ENCODE assay signal across 9 mouse cellular contexts in the genomic region with DNA sequence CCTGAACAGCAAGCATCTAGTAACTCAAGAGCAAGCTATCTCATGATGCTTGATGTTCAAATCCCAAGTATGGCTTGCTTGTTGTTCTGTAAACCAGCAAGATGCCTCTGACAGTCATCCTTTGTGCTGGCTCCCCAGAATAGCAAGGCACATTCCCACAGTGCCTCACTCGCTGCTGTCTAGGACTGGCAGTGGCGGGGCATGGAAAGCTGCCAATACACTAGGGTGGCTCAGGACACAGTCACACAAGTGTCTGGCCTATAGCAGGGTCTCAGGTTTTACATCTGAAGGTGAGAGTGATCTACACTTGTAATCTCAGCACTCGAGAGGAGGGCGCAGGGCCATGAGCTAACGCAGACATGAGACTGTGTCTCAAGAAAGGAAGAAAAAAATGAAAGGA. TPM values are rescaled to one million over a fixed set of nuclear protein-coding genes. Genes with fewer than 3 reads are reported as not detected.
A peak's percentile ranks its signal among the peaks of the same experiment; 100 is the strongest.
DNase-seq lines count a peak whose midpoint lies in the region; ATAC-seq lines count a peak whose summit lies in the region.
"Had no signal": no experiment of that assay in that cellular context is flagged by ENCODE, and none has a peak within 500 bp of the region (broad histone marks: within the 10 kb centered on the region; RNA-seq: fewer than 3 reads in every experiment).

No protein-coding gene starts in this region.

- no peak for ATAC-seq in kidney, embryonic 16.5 days (ENCODE audit: low FRiP score, low TSS enrichment)
- ATAC-seq in heart, embryonic 16.5 days (replicated peaks; ENCODE audit: extremely low read depth, insufficient read depth, low FRiP score): peak; percentile 86
- ATAC-seq in megakaryocyte, adult 5-6 weeks (ENCODE audit: poor library complexity, severe bottlenecking): no peak

- 86% methylated on average over 5 of the region's 5 CpGs for WGBS in kidney, embryonic 16.5 days
- WGBS in heart, embryonic 16.5 days: 39% methylated on average over 5 of the region's 5 CpGs

- DNase-seq in kidney, postnatal 14 days: peak; percentile 21
- peak; percentile 66 to 68 for DNase-seq in cerebellum, postnatal 36 days
- peak; percentile 42 to 47 for DNase-seq in right cerebral cortex, adult 2 months (ENCODE audit: low spot score in 2 of 2)
- no peak for DNase-seq in kidney, adult 18-20 months
- DNase-seq in testis, postnatal 14 days (ENCODE audit: low spot score): no peak

- H3K36me3 ChIP-seq in kidney, embryonic 16.5 days (ENCODE audit: insufficient read depth, low read length): peaks cover 56% of the 10 kb centered on the region
- peaks cover 55% of the 10 kb centered on the region for H3K36me3 ChIP-seq in heart, embryonic 16.5 days (ENCODE audit: control insufficient read depth, insufficient read depth)

- no peaks in the 10 kb centered on the region for H3K27me3 ChIP-seq in kidney, embryonic 16.5 days (ENCODE audit: insufficient read depth, low read length)
- H3K27me3 ChIP-seq in heart, embryonic 16.5 days (ENCODE audit: control insufficient read depth, insufficient read depth, low read length): no peaks in the 10 kb centered on the region
- H3K27me3 ChIP-seq: lung, embryonic 15.5 days had no signal

- H3K4me2 ChIP-seq in kidney, embryonic 16.5 days (replicated peaks; ENCODE audit: low read depth, low read length): no peak overlapping the region
- no peak overlapping the region for H3K4me2 ChIP-seq in heart, embryonic 16.5 days (ENCODE audit: low read depth, low read length)
- H3K4me2 ChIP-seq: lung, embryonic 15.5 days had no signal

- no peaks in the 10 kb centered on the region for H3K9me3 ChIP-seq in kidney, embryonic 16.5 days (ENCODE audit: low read length)
- no peaks in the 10 kb centered on the region for H3K9me3 ChIP-seq in heart, embryonic 16.5 days (replicated peaks; ENCODE audit: control insufficient read depth, low read length)
- H3K9me3 ChIP-seq: lung, embryonic 15.5 days had no signal

- H3K9ac ChIP-seq in kidney, embryonic 16.5 days (replicated peaks; ENCODE audit: low read length): no peak overlapping the region
- H3K9ac ChIP-seq in heart, embryonic 16.5 days (ENCODE audit: low read length): no peak overlapping the region
- H3K9ac ChIP-seq: lung, embryonic 15.5 days had no signal

- no peak overlapping the region for H3K4me3 ChIP-seq in kidney, embryonic 16.5 days (ENCODE audit: low read length)
- H3K4me3 ChIP-seq in heart, embryonic 16.5 days (ENCODE audit: low read length): no peak overlapping the region
- H3K4me3 ChIP-seq: lung, embryonic 15.5 days had no signal

- H3K27ac ChIP-seq in kidney, embryonic 16.5 days (ENCODE audit: low read length): no peak overlapping the region
- H3K27ac ChIP-seq in heart, embryonic 16.5 days (ENCODE audit: low read length): peak overlapping the region; percentile 92
- H3K27ac ChIP-seq: lung, embryonic 15.5 days had no signal

- H3K4me1 ChIP-seq in kidney, embryonic 16.5 days (ENCODE audit: insufficient read depth, low read length): peaks cover 5% of the 10 kb centered on the region; the same call in 1 of the 2 replicates
- peaks cover 30% of the 10 kb centered on the region for H3K4me1 ChIP-seq in heart, embryonic 16.5 days (ENCODE audit: control insufficient read depth, insufficient read depth, low read length)
- H3K4me1 ChIP-seq: lung, embryonic 15.5 days had no signal

RNA-seq across cellular contexts. Expression of gene Kif1b, which starts 57.4 kb away (rescaled TPM):
- 25.7 and 29.9 TPM in 2 replicates for polyA plus RNA-seq in kidney, embryonic 16.5 days (2015; fragmentation: Nextera tagmentation; extraction: Ambion mirVana)
- polyA plus RNA-seq in heart, embryonic 16.5 days (2015; fragmentation: Nextera tagmentation; extraction: Ambion mirVana): 39.8 and 47.5 TPM in 2 replicates
- 25.6 and 26.3 TPM in 2 replicates for total RNA-seq in megakaryocyte, adult 5-6 weeks (2015)
- total RNA-seq in megakaryocyte, adult 5-6 weeks (2017): 30.2 and 37.3 TPM in 2 replicates

Comparison
In these comparisons a context has a peak if more than half of its experiments do, and no peak if none do; other contexts are left out.
1. DNase-seq: peak in kidney, postnatal 14 days (single experiment), cerebellum, postnatal 36 days (2 of 2) and right cerebral cortex, adult 2 months (2 of 2); none in kidney, adult 18-20 months (single experiment) and testis, postnatal 14 days (single experiment).